Mouse (Mus musculus) heart, embryonic 10.5 days (tissue): ENCODE results near the gene Triap1. TPM values are rescaled to one million over a fixed set of nuclear protein-coding genes. Genes with fewer than 3 reads are reported as not detected.
"Not testable (repeated sequence)": the region's sequence is repeated elsewhere in the genome, so short reads cannot be mapped to it uniquely, and the experiment has no call there.

Experiments used
- DNase-seq: peaks from one replicate; pipeline ENCODE4 v3.0.0-alpha.2; 2017; ENCODE audit warnings: low spot score
- H3K27ac ChIP-seq: fragments of 300-500 bp; sonication (generic); 2 replicates; pipeline ENCODE4 v1.5.1; 2016; ENCODE audit warnings: mild to moderate bottlenecking
- H3K27me3 ChIP-seq: fragments of 300-500 bp; sonication (generic); 2 replicates; pipeline ENCODE4 v1.6.1; 2016; ENCODE audit warnings: mild to moderate bottlenecking; ENCODE audit not compliant: poor library complexity, insufficient read depth, severe bottlenecking
- H3K36me3 ChIP-seq: fragments of 300-500 bp; sonication (generic); 2 replicates; pipeline ENCODE4 v1.6.1; 2016; ENCODE audit warnings: mild to moderate bottlenecking, moderate library complexity
- H3K4me1 ChIP-seq: fragments of 300-500 bp; sonication (generic); 2 replicates; pipeline ENCODE4 v1.6.1; 2016; ENCODE audit warnings: mild to moderate bottlenecking
- H3K4me3 ChIP-seq: fragments of 300-500 bp; sonication (generic); 2 replicates; pipeline ENCODE4 v1.5.1; 2016; ENCODE audit warnings: mild to moderate bottlenecking, moderate library complexity
- H3K9me3 ChIP-seq: fragments of 300-500 bp; sonication (generic); 2 replicates; pipeline ENCODE4 v1.6.1; 2016; ENCODE audit warnings: mild to moderate bottlenecking, moderate library complexity
- WGBS: fragments of 180-500 bp; shearing (Covaris S2); methylation state at CpG from one replicate; pipeline ENCODE4 v1.1.7; 2016; 5-methylcytosine and 5-hydroxymethylcytosine counted together
- polyA plus RNA-seq: library from polyadenylated mRNA; unstranded; fragments of >200 nt; fragmentation: Nextera tagmentation; extraction: Ambion mirVana; gene quantifications from 2 replicates; pipeline ENCODE4 v1.2.1, GENCODE M21; 2016

Triap1 gene
- polyA plus RNA-seq, 1 experiment from 2014 or later: 46.7 TPM

DNA sequence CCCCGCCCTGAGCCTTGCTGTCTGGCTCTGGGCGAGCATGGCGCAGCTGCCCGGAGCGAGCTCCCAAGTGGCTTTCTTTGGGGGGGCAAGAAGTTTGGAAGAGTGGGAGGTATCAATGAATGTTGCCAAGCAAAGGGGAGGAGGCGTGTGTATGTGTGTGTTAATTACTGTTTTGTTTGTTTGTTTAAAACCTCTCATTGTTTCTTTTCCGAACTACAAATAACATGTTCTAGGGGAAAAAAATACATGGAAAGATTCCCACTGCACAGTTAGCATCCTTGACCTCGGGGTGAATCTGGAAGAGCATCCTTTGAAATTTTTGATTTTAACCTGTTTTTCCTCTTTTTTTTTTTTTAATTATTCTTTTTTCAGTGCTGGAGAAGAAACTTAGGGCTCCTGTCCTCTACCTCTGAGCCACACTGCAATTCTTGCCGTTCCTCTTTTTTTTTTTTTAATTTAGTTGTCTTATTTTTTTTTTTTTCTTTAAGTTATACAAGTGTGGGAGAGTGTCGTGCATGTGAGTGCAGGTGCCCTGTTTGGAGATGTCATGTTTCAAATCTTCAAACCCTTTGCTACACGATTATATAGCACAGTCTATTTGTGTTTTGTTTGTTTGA is 33.3 kb downstream of the Triap1 start:
- peak overlapping the region; percentile 58 for H3K4me3 ChIP-seq
- WGBS: 22% methylated on average over 11 of the region's 11 CpGs
- peaks cover 7% of the 10 kb centered on the region for H3K4me1 ChIP-seq
- peaks cover 11% of the 10 kb centered on the region; the same call in 1 of the 2 replicates for H3K27me3 ChIP-seq
- H3K27ac ChIP-seq: peak overlapping the region; percentile 81
- H3K36me3 ChIP-seq: no peaks in the 10 kb centered on the region
- DNase-seq: no peak
- no peaks in the 10 kb centered on the region for H3K9me3 ChIP-seq

DNA sequence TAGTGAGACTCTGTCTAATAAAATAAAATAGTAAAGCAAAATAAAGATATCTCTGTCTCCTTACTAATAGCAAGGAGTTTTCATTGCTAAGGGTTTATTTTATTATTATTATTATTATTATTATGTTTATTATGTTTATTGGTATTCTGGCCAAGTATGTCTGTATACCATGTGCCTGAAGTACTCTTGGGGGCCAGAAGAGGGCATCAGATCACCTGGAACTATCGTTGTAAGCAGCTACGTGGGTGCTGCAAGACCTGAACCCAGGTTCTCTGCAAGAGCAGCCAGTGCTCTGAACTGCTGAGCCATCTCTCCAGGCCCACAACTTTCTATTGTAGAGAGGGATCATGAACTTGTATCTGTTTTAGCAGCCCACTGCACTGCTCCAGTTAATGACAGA is 34.4 kb downstream of the Triap1 start:
- H3K4me1 ChIP-seq: peaks cover 7% of the 10 kb centered on the region
- H3K4me3 ChIP-seq: no peak overlapping the region
- H3K27ac ChIP-seq: no peak overlapping the region
- no peak for DNase-seq
- no peaks in the 10 kb centered on the region for H3K9me3 ChIP-seq
- 68% methylated on average over 2 of the region's 2 CpGs for WGBS
- H3K27me3 ChIP-seq: peaks cover 11% of the 10 kb centered on the region; the same call in 1 of the 2 replicates
- no peaks in the 10 kb centered on the region for H3K36me3 ChIP-seq

GRCm38 (mm10) chr5:115378882-115379281 is 37.9 kb downstream of the Triap1 start:
- H3K4me3 ChIP-seq, H3K36me3 ChIP-seq, DNase-seq, H3K4me1 ChIP-seq, H3K9me3 ChIP-seq, H3K27ac ChIP-seq, H3K27me3 ChIP-seq: not testable (repeated sequence)
- 50% methylated on average over 2 of the region's 2 CpGs for WGBS

DNA sequence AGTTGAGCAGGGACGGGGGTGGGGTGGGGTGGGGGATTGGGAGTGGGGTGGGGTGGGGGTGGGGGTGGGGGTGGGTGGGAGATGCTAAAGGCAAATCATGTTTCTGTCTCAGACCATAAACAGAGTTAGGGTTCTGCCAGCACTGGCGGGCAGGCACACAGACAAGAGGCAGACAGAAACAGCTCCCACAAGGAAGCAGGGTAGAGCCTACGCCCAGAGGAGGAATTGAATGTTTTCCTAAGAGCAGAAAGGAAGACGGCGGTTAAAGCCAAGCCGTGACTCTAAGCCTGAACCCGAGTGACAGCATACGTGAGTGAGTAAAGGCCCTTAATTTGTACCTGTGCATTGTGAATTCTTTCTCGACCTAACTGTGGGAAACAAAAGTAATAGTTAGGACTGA is 50.9 kb downstream of the Triap1 start:
- H3K27me3 ChIP-seq: 0 out of 2 replicates have a peak, but pooled peaks cover 5% of the 10 kb centered on the region
- no peaks in the 10 kb centered on the region for H3K36me3 ChIP-seq
- no peak overlapping the region for H3K4me3 ChIP-seq
- no peak for DNase-seq
- 28% methylated on average over 9 of the region's 9 CpGs for WGBS
- peak overlapping the region; percentile 22; the same call in 1 of the 2 replicates for H3K27ac ChIP-seq
- H3K9me3 ChIP-seq: no peaks in the 10 kb centered on the region
- H3K4me1 ChIP-seq: peaks cover 25% of the 10 kb centered on the region

DNA sequence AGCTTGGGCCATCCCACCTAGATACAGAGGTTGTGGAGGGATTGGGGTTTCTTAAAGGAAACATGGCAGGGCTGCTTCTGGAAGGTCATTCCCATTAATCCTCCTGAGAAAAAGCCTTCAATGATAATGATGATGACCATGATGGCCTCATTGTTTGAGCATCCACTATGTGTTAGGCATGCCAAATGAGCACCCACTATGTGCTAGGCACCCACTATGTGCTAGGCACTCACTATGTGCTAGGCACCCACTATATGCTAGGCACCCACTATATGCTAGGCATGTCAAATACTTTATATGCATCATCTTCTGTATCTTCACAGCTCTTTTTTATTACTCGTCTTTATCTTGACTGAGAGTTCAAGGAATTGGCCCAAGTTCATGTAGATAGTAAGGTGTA is 51.9 kb downstream of the Triap1 start:
- H3K9me3 ChIP-seq: no peaks in the 10 kb centered on the region
- no peaks in the 10 kb centered on the region for H3K36me3 ChIP-seq
- peaks cover 27% of the 10 kb centered on the region for H3K4me1 ChIP-seq
- H3K27ac ChIP-seq: no peak overlapping the region
- H3K4me3 ChIP-seq: no peak overlapping the region
- peaks cover 15% of the 10 kb centered on the region for H3K27me3 ChIP-seq
- WGBS: 87% methylated on average over 1 of the region's 1 CpGs
- no peak for DNase-seq

Other genes with a start within 250 kb of the Triap1 start
- 13.7 and 15.7 TPM in 2 replicates for gene Gm10401, start 242.9 kb upstream of the Triap1 start, polyA plus RNA-seq
- gene Acads, start 221.9 kb upstream of the Triap1 start, polyA plus RNA-seq: 107 and 138 TPM in 2 replicates
- 25.7 and 35.8 TPM in 2 replicates for gene Unc119b, start 206.2 kb upstream of the Triap1 start, polyA plus RNA-seq
- 110 and 113 TPM in 2 replicates for gene Mlec, start 183.0 kb upstream of the Triap1 start, polyA plus RNA-seq
- gene Cabp1, start 146.8 kb upstream of the Triap1 start, polyA plus RNA-seq: 0.79 and 1.2 TPM in 2 replicates
- 88.7 and 117 TPM in 2 replicates for gene Pop5, start 105.4 kb upstream of the Triap1 start, polyA plus RNA-seq
- 102 and 117 TPM in 2 replicates for gene Rnf10, start 68.3 kb upstream of the Triap1 start, polyA plus RNA-seq
- gene Coq5, start 61.6 kb upstream of the Triap1 start, polyA plus RNA-seq: 78.2 and 87.8 TPM in 2 replicates
- 1,455 and 1,701 TPM in 2 replicates for gene Dynll1, start 40.2 kb upstream of the Triap1 start, polyA plus RNA-seq
- 154 and 293 TPM in 2 replicates for gene Srsf9, start 14.0 kb upstream of the Triap1 start, polyA plus RNA-seq
- gene Gatc, start within 50 bp of the Triap1 start, polyA plus RNA-seq: 22.8 and 25.8 TPM in 2 replicates
- gene Cox6a1, start 7.8 kb downstream of the Triap1 start, polyA plus RNA-seq: 1,049 and 1,325 TPM in 2 replicates
- 9.6 and 17.1 TPM in 2 replicates for gene Msi1, start 88.4 kb downstream of the Triap1 start, polyA plus RNA-seq
- gene Pla2g1b, start 125.0 kb downstream of the Triap1 start, polyA plus RNA-seq: 0.48 and 1.4 TPM in 2 replicates
- gene Sirt4, start 143.5 kb downstream of the Triap1 start, polyA plus RNA-seq: 18.7 and 19.0 TPM in 2 replicates
- 30.3 and 31.9 TPM in 2 replicates for gene Pxn, start 165.5 kb downstream of the Triap1 start, polyA plus RNA-seq
- gene Rplp0, start 218.2 kb downstream of the Triap1 start, polyA plus RNA-seq: 1,223 and 1,345 TPM in 2 replicates
- 47.8 and 49.8 TPM in 2 replicates for gene Gcn1l1, start 224.0 kb downstream of the Triap1 start, polyA plus RNA-seq